Mouse (Mus musculus): ENCODE results near the gene Gm5431.

DNA sequence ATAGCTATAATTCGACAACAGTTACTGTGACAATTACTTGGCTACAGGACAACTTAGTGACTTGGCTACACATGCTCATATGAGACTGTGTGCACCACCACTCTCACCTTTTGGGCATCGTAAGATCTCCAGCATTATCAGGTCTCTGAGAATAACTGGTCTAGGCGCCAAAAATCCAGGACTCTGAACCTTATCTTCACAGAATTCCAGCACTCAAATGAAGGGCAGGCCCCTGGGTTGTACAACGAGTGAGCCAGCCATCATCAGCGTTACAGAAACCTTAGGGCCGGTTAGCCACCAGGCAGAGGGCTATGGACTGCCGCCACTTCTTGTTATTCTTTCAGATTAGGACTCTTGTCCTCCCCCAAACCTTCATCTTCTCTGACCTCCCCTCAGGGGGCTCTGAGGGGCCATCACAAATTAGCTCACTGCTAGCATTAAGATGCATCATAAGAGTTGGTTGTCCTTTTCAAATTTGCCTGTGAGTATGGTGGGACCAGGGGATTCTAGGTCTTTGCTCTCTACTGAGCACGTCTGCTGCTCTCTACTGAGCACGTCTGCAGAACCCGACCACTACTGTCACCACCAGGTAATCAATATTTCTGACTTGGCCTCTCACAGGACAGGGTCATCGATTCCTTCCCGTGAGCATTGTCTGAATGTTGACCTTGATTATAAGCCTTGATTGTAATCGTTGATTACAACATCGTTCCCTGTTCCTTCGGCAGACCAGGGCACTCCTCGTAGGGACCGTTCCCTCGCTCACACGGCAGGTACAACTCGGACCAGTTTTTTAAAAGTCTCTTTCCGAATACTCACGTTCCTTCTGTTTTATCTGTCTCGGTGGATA is 49.2 kb downstream of the Gm5431 start:
- TF ChIP-seq CTCF (IDR thresholded peaks at IDR 0.05; ENCODE audit: low read depth) (no peak), EP300 (IDR thresholded peaks at IDR 0.05; ENCODE audit: low read depth) (no peak)

Measured in liver, embryonic 14.5 days (tissue).